Mouse (Mus musculus): ENCODE measurements around the gene Gm38100. TPM values are rescaled to one million over a fixed set of nuclear protein-coding genes. Genes with fewer than 3 reads are reported as not detected.

Gm38100 gene
- polyA plus RNA-seq, 1 experiment from 2014 or later: not detected

Other genes starting within 250 kb of the Gm38100 start
- gene Opn3, start 227.6 kb upstream of the Gm38100 start, polyA plus RNA-seq (2015; fragmentation: Nextera tagmentation; extraction: Ambion mirVana): 1.3 and 1.5 TPM in 2 replicates
- 0.73 and 0.76 TPM in 2 replicates for gene Chml, start 227.4 kb upstream of the Gm38100 start, polyA plus RNA-seq (2015; fragmentation: Nextera tagmentation; extraction: Ambion mirVana)
- not detected in 2 replicates for gene Wdr64, start 221.7 kb upstream of the Gm38100 start, polyA plus RNA-seq (2015; fragmentation: Nextera tagmentation; extraction: Ambion mirVana)
- 29.8 and 31.9 TPM in 2 replicates for gene Exo1, start 39.7 kb upstream of the Gm38100 start, polyA plus RNA-seq (2015; fragmentation: Nextera tagmentation; extraction: Ambion mirVana)
- 0.14 and 0.35 TPM in 2 replicates for gene Rbm8a2, start 58.8 kb downstream of the Gm38100 start, polyA plus RNA-seq (2015; fragmentation: Nextera tagmentation; extraction: Ambion mirVana)